Mouse (Mus musculus): ENCODE measurements around the gene Rnd3. TPM values are rescaled to one million over a fixed set of nuclear protein-coding genes. Genes with fewer than 3 reads are reported as not detected.

Gene Rnd3
- total and polyA plus RNA-seq, 3 experiments: not detected

GRCm38 (mm10) chr2:51146871-51147317 lies 2.0 kb downstream of the Rnd3 start:
- Histone ChIP-seq H3K27me3 (ENCODE audit: control insufficient read depth in 1 of 2, insufficient read depth in 2 of 2, low read length in 2 of 2) (no peaks in the 10 kb centered on the region), H3K9ac (ENCODE audit: control insufficient read depth, low read depth, low read length, poor library complexity, severe bottlenecking) (no peak overlapping the region), H3K4me3 (ENCODE audit: control insufficient read depth in 1 of 2, insufficient read depth in 1 of 2, low read depth in 2 of 2, low read length in 2 of 2) (no peak overlapping the region), H3K4me1 (ENCODE audit: control insufficient read depth in 1 of 2, insufficient read depth in 2 of 2, low read length in 2 of 2) (no peaks in the 10 kb centered on the region), H3K9me3 (replicated peaks; ENCODE audit: insufficient read depth, low read length) (no peaks in the 10 kb centered on the region), H3K36me3 (ENCODE audit: control insufficient read depth in 1 of 2, insufficient read depth in 2 of 2, low read length in 2 of 2) (no peaks in the 10 kb centered on the region), H3K27ac (ENCODE audit: control insufficient read depth, low read depth, low read length) (no peak overlapping the region), H3K79me2 (ENCODE audit: control insufficient read depth, insufficient read depth, low read length, poor library complexity) (no peaks in the 10 kb centered on the region)
- no peak for TF ChIP-seq TAL1 (IDR thresholded peaks at IDR 0.05; ENCODE audit: low read length)
- no peak for TF ChIP-seq NELFE (IDR thresholded peaks at IDR 0.05; ENCODE audit: low read depth, low read length)
- TF ChIP-seq CTCF (IDR thresholded peaks at IDR 0.05 in 2 of 3, conservative IDR thresholded peaks at IDR 0.05 in 1 of 3; ENCODE audit: control insufficient read depth in 1 of 3, insufficient read depth in 1 of 3, low read depth in 2 of 3, low read length in 3 of 3, poor library complexity in 1 of 3, severe bottlenecking in 1 of 3): no peak
- TF ChIP-seq MYC (IDR thresholded peaks at IDR 0.05; ENCODE audit: low read depth, low read length): no peak
- no peak for TF ChIP-seq BHLHE40 (IDR thresholded peaks at IDR 0.05; ENCODE audit: borderline replicate concordance, low read depth, low read length)
- no peak for TF ChIP-seq JUND (IDR thresholded peaks at IDR 0.05; ENCODE audit: low read depth, low read length)
- no peak for TF ChIP-seq USF1 (IDR thresholded peaks at IDR 0.05; ENCODE audit: low read depth, low read length)
- TF ChIP-seq SIN3A (IDR thresholded peaks at IDR 0.05; ENCODE audit: low read length): no peak
- TF ChIP-seq CHD1 (IDR thresholded peaks at IDR 0.05; ENCODE audit: low read depth, low read length): no peak
- TF ChIP-seq MXI1 (IDR thresholded peaks at IDR 0.05; ENCODE audit: low read depth, low read length): no peak
- no peak for TF ChIP-seq SMC3 (IDR thresholded peaks at IDR 0.05; ENCODE audit: low read depth, low read length)
- TF ChIP-seq GATA1 (IDR thresholded peaks at IDR 0.05; ENCODE audit: low read depth, low read length): no peak
- no peak for TF ChIP-seq EP300 (IDR thresholded peaks at IDR 0.05; ENCODE audit: low read depth in 1 of 2, low read length in 2 of 2)
- TF ChIP-seq TCF12 (IDR thresholded peaks at IDR 0.05; ENCODE audit: low read depth, low read length): no peak
- no peak for TF ChIP-seq MYB (IDR thresholded peaks at IDR 0.05; ENCODE audit: low read depth, low read length)
- TF ChIP-seq MAX (IDR thresholded peaks at IDR 0.05; ENCODE audit: low read length): no peak
- TF ChIP-seq MEF2A (IDR thresholded peaks at IDR 0.05; ENCODE audit: extremely low read depth, insufficient replicate concordance, low read depth, low read length, poor library complexity, severe bottlenecking): no peak
- TF ChIP-seq ZNF384 (IDR thresholded peaks at IDR 0.05; ENCODE audit: low read depth, low read length): no peak
- no peak for TF ChIP-seq ETS1 (IDR thresholded peaks at IDR 0.05; ENCODE audit: low read depth, low read length)
- no peak for DNase-seq (ENCODE audit: low read depth, low spot score)

- no peak for TF ChIP-seq POLR2AphosphoS5 (IDR thresholded peaks at IDR 0.05; ENCODE audit: borderline replicate concordance, low read depth, low read length)
- no peak for TF ChIP-seq E2F4 (IDR thresholded peaks at IDR 0.05; ENCODE audit: borderline replicate concordance, low read depth, low read length)
- no peak for TF ChIP-seq ETS1 (IDR thresholded peaks at IDR 0.05; ENCODE audit: low read depth, low read length)
- no peak for TF ChIP-seq NRF1 (IDR thresholded peaks at IDR 0.05; ENCODE audit: insufficient read depth, low read depth, low read length, poor library complexity, severe bottlenecking)
- TF ChIP-seq MYC (IDR thresholded peaks at IDR 0.05; ENCODE audit: low read depth, low read length): no peak
- no peaks in the 10 kb centered on the region for H3K9me3 ChIP-seq (replicated peaks; ENCODE audit: insufficient read depth, low read length)
- DNase-seq (ENCODE audit: low read depth, low spot score): no peak
- H3K27ac ChIP-seq (ENCODE audit: control insufficient read depth, low read depth, low read length): no peak overlapping the region
- no peaks in the 10 kb centered on the region for H3K4me1 ChIP-seq (ENCODE audit: control insufficient read depth in 1 of 2, insufficient read depth in 2 of 2, low read length in 2 of 2)
- no peaks in the 10 kb centered on the region for H3K79me2 ChIP-seq (ENCODE audit: control insufficient read depth, insufficient read depth, low read length, poor library complexity)
- no peak overlapping the region for H3K4me3 ChIP-seq (ENCODE audit: control insufficient read depth in 1 of 2, insufficient read depth in 1 of 2, low read depth in 2 of 2, low read length in 2 of 2)
- H3K9ac ChIP-seq (ENCODE audit: control insufficient read depth, low read depth, low read length, poor library complexity, severe bottlenecking): no peak overlapping the region
- no peaks in the 10 kb centered on the region for H3K36me3 ChIP-seq (ENCODE audit: control insufficient read depth in 1 of 2, insufficient read depth in 2 of 2, low read length in 2 of 2)
- H3K27me3 ChIP-seq (ENCODE audit: control insufficient read depth in 1 of 2, insufficient read depth in 2 of 2, low read length in 2 of 2): no peaks in the 10 kb centered on the region
Measured at GRCm38 (mm10) chr2:51145838-51146470, 3.0 kb downstream of the Rnd3 start.
